ENCODE assay signal across 19 mouse cellular contexts in the genomic region with DNA sequence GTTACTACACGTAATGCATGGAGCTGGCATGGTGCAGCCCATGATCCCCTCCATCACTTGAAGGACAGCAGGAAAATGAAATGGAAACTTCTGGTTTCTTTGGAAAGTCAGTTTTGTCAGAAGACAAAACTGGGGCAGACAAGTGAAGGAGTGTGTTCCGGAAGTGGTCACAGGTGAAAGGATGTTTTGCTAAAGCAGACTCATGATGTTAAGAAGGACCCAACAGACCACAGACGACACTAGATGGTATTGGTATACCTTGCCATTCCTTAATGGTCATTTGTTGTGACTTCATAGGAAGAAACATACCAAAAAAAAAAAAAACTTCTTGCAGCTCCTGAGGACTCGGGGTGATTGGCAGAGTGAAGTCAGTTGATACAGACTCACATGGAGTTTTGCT. TPM values are rescaled to one million over a fixed set of nuclear protein-coding genes. Genes with fewer than 3 reads are reported as not detected.
DNase-seq lines count a peak whose midpoint lies in the region; ATAC-seq and TF ChIP-seq lines count a peak whose summit lies in the region.
"Had no signal": no experiment of that assay in that cellular context is flagged by ENCODE, and none has a peak within 500 bp of the region (broad histone marks: within the 10 kb centered on the region; RNA-seq: fewer than 3 reads in every experiment).

No protein-coding gene starts in this region.

- H3K27ac ChIP-seq in heart, embryonic 12.5 days (ENCODE audit: poor library complexity, severe bottlenecking): peak overlapping the region; percentile 11; the same call in 1 of the 2 replicates
- no peak overlapping the region for H3K27ac ChIP-seq in heart, embryonic 10.5 days
- H3K27ac ChIP-seq in lung, postnatal 0 days (ENCODE audit: low read length): peak overlapping the region; percentile 26; the same call in 1 of the 2 replicates
- H3K27ac ChIP-seq in embryonic fibroblast, embryonic 13.5 days (ENCODE audit: insufficient read depth, low read length): peak overlapping the region; percentile 8; the same call in 1 of the 2 replicates
- H3K27ac ChIP-seq: forebrain, embryonic 15.5 days; hindbrain, embryonic 13.5 days; intestine, embryonic 15.5 days; limb, embryonic 12.5 days; midbrain, embryonic 13.5 days had no signal

- H3K9me3 ChIP-seq in heart, embryonic 12.5 days (replicated peaks): no peaks in the 10 kb centered on the region
- H3K9me3 ChIP-seq in heart, embryonic 10.5 days: no peaks in the 10 kb centered on the region
- no peaks in the 10 kb centered on the region for H3K9me3 ChIP-seq in lung, postnatal 0 days (ENCODE audit: low read length)
- H3K9me3 ChIP-seq: forebrain, embryonic 15.5 days; hindbrain, embryonic 13.5 days; intestine, embryonic 15.5 days; limb, embryonic 12.5 days; midbrain, embryonic 13.5 days had no signal

- no peak overlapping the region for H3K4me3 ChIP-seq in heart, embryonic 12.5 days
- no peak overlapping the region for H3K4me3 ChIP-seq in heart, embryonic 10.5 days
- H3K4me3 ChIP-seq in lung, postnatal 0 days (ENCODE audit: low read depth, low read length): no peak overlapping the region
- no peak overlapping the region for H3K4me3 ChIP-seq in embryonic fibroblast, embryonic 13.5 days (ENCODE audit: insufficient read depth, low read length)
- no peak overlapping the region for H3K4me3 ChIP-seq in myocyte
- H3K4me3 ChIP-seq: erythroblast, embryonic 14.5 days; forebrain, embryonic 15.5 days; hindbrain, embryonic 13.5 days; intestine, embryonic 15.5 days; limb, embryonic 12.5 days; midbrain, embryonic 13.5 days had no signal

- H3K79me2 ChIP-seq in myocyte (ENCODE audit: control insufficient read depth, insufficient read depth): peaks cover 98% of the 10 kb centered on the region

- H3K4me1 ChIP-seq in heart, embryonic 12.5 days (replicated peaks): peaks cover 20% of the 10 kb centered on the region
- peaks cover 2% of the 10 kb centered on the region; the same call in 1 of the 2 replicates for H3K4me1 ChIP-seq in heart, embryonic 10.5 days
- peaks cover 15% of the 10 kb centered on the region; the same call in 1 of the 2 replicates for H3K4me1 ChIP-seq in lung, postnatal 0 days (ENCODE audit: insufficient read depth, low read depth, low read length)
- peaks cover 4% of the 10 kb centered on the region; the same call in 1 of the 2 replicates for H3K4me1 ChIP-seq in embryonic fibroblast, embryonic 13.5 days (ENCODE audit: control insufficient read depth, insufficient read depth, low read length)
- H3K4me1 ChIP-seq: intestine, embryonic 15.5 days; midbrain, embryonic 13.5 days had no signal

- no peaks in the 10 kb centered on the region for H3K27me3 ChIP-seq in heart, embryonic 12.5 days (replicated peaks)
- H3K27me3 ChIP-seq in heart, embryonic 10.5 days (ENCODE audit: insufficient read depth, poor library complexity, severe bottlenecking): no peaks in the 10 kb centered on the region
- no peaks in the 10 kb centered on the region for H3K27me3 ChIP-seq in lung, postnatal 0 days (replicated peaks; ENCODE audit: insufficient read depth, low read length)
- no peaks in the 10 kb centered on the region for H3K27me3 ChIP-seq in myocyte (ENCODE audit: control insufficient read depth, insufficient read depth, insufficient read length)
- H3K27me3 ChIP-seq: forebrain, embryonic 15.5 days; hindbrain, embryonic 13.5 days; intestine, embryonic 15.5 days; limb, embryonic 12.5 days; midbrain, embryonic 13.5 days had no signal

- no peak for TF ChIP-seq CTCF in lung, postnatal 0 days (IDR thresholded peaks at IDR 0.05)
- no peak for TF ChIP-seq CTCF in embryonic fibroblast, embryonic 13.5 days (IDR thresholded peaks at IDR 0.05; ENCODE audit: borderline replicate concordance, insufficient read depth, low read length)

- H3ac ChIP-seq in myocyte (ENCODE audit: control insufficient read depth, insufficient read length): no peak overlapping the region

- H3K4me2 ChIP-seq in heart, embryonic 12.5 days: no peak overlapping the region
- H3K4me2 ChIP-seq in lung, postnatal 0 days (replicated peaks; ENCODE audit: low read depth, low read length): no peak overlapping the region
- peak overlapping the region; percentile 57 for H3K4me2 ChIP-seq in myocyte (ENCODE audit: low read depth)
- H3K4me2 ChIP-seq: forebrain, embryonic 15.5 days; hindbrain, embryonic 13.5 days; intestine, embryonic 15.5 days; limb, embryonic 12.5 days; lung, embryonic 14.5 days; midbrain, embryonic 13.5 days had no signal

- peaks cover 3% of the 10 kb centered on the region; the same call in 1 of the 2 replicates for H3K36me3 ChIP-seq in heart, embryonic 12.5 days
- H3K36me3 ChIP-seq in heart, embryonic 10.5 days: no peaks in the 10 kb centered on the region; the same call in 1 of the 2 replicates
- H3K36me3 ChIP-seq in lung, postnatal 0 days (ENCODE audit: insufficient read depth, low read length): no peaks in the 10 kb centered on the region
- H3K36me3 ChIP-seq in myocyte (ENCODE audit: control insufficient read depth, insufficient read depth): no peaks in the 10 kb centered on the region
- H3K36me3 ChIP-seq: forebrain, embryonic 15.5 days; hindbrain, embryonic 13.5 days; limb, embryonic 12.5 days had no signal

- no peak for TF ChIP-seq EP300 in lung, postnatal 0 days (IDR thresholded peaks at IDR 0.05)

- DNase-seq in heart, embryonic 10.5 days (ENCODE audit: low spot score): no peak
- no peak for DNase-seq in lung, postnatal 0 days (ENCODE audit: low spot score)
- no peak for DNase-seq in lung, postnatal 36 days
- DNase-seq in left cerebral cortex, adult 9 months (ENCODE audit: low spot score in 2 of 2): no peak
- no peak for DNase-seq in cerebellum, postnatal 25 days
- DNase-seq: cerebellum, adult 2 months; kidney, postnatal 4 days; lung, embryonic 14.5 days; right cerebral cortex, postnatal 4 days; thymus, postnatal 14 days had no signal

- no peak for ATAC-seq in heart, embryonic 12.5 days (ENCODE audit: insufficient number of reproducible peaks, low FRiP score)
- ATAC-seq in lung, postnatal 0 days: no peak
- ATAC-seq: forebrain, embryonic 15.5 days; midbrain, embryonic 13.5 days had no signal

- TF ChIP-seq POLR2A in embryonic fibroblast, embryonic 13.5 days (IDR thresholded peaks at IDR 0.05; ENCODE audit: low read depth, low read length): no peak
- TF ChIP-seq POLR2A in myocyte (IDR thresholded peaks at IDR 0.05; ENCODE audit: insufficient read length, low read depth): no peak

- H3K9ac ChIP-seq in heart, embryonic 12.5 days: no peak overlapping the region
- H3K9ac ChIP-seq in lung, postnatal 0 days (replicated peaks; ENCODE audit: low read depth): no peak overlapping the region
- H3K9ac ChIP-seq: forebrain, embryonic 15.5 days; hindbrain, embryonic 13.5 days; intestine, embryonic 15.5 days; limb, embryonic 12.5 days; lung, embryonic 14.5 days; midbrain, embryonic 13.5 days had no signal

- 82% methylated on average over 4 of the region's 4 CpGs for WGBS in heart, embryonic 12.5 days
- 92% methylated on average over 4 of the region's 4 CpGs for WGBS in heart, embryonic 10.5 days
- WGBS in lung, postnatal 0 days: 87% methylated on average over 4 of the region's 4 CpGs

TF ChIP-seq in myocyte, 11 proteins besides CTCF, POLR2A, EP300 and RAD21:
- no peak for TF ChIP-seq TCF12 (IDR thresholded peaks at IDR 0.05; ENCODE audit: insufficient read depth, poor library complexity, severe bottlenecking)
- no peak for TF ChIP-seq REST (IDR thresholded peaks at IDR 0.05; ENCODE audit: insufficient read depth, insufficient read length)

RNA-seq across cellular contexts. Expression of a gene that starts 18.7 kb away (rescaled TPM):
- 33.9 and 37.0 TPM in 2 replicates for polyA plus RNA-seq in heart, embryonic 12.5 days (2016; fragmentation: Nextera tagmentation; extraction: Ambion mirVana)
- polyA plus RNA-seq in heart, embryonic 10.5 days (2016; fragmentation: Nextera tagmentation; extraction: Ambion mirVana): 33.3 and 34.7 TPM in 2 replicates
- 51.5 and 54.0 TPM in 2 replicates for polyA plus RNA-seq in lung, postnatal 0 days (2015; fragmentation: Nextera tagmentation; extraction: Ambion mirVana)
- 135 TPM in 2 replicates for polyA plus RNA-seq in embryonic fibroblast, embryonic 13.5 days (2011; ENCODE audit: insufficient read length, low read depth, missing spikeins)
- 28.0 TPM for polyA plus RNA-seq in myocyte (2012; fragmentation: generic; extraction: Trizol)

RNA-seq across cellular contexts. Expression of a gene that starts 46.6 kb away (rescaled TPM):
- 32.7 and 33.7 TPM in 2 replicates for polyA plus RNA-seq in heart, embryonic 12.5 days (2016; fragmentation: Nextera tagmentation; extraction: Ambion mirVana)
- polyA plus RNA-seq in heart, embryonic 10.5 days (2016; fragmentation: Nextera tagmentation; extraction: Ambion mirVana): 26.2 and 29.6 TPM in 2 replicates
- polyA plus RNA-seq in lung, postnatal 0 days (2015; fragmentation: Nextera tagmentation; extraction: Ambion mirVana): 34.1 and 38.7 TPM in 2 replicates
- polyA plus RNA-seq in embryonic fibroblast, embryonic 13.5 days (2011; ENCODE audit: insufficient read length, low read depth, missing spikeins): 40.7 and 48.6 TPM in 2 replicates
- 5.0 TPM for polyA plus RNA-seq in myocyte (2012; fragmentation: generic; extraction: Trizol)
